Mouse (Mus musculus) lung, embryonic 16.5 days (tissue): ENCODE results near the gene Creb3l1. TPM values are rescaled to one million over a fixed set of nuclear protein-coding genes. Genes with fewer than 3 reads are reported as not detected.

Experiments used
- ATAC-seq: fragments of 200-750 bp; cut with Nextera tagmentation; 2 replicates; pipeline ENCODE4 v1.8.0; 2017; ENCODE audit warnings: low read depth, mild to moderate bottlenecking, moderate library complexity
- H3K27ac ChIP-seq: fragments of 300-500 bp; sonication (generic); 2 replicates; pipeline ENCODE4 v1.5.1; 2014; ENCODE audit warnings: mild to moderate bottlenecking, control low read depth, low read length
- H3K27me3 ChIP-seq: fragments of 300-500 bp; sonication (generic); 2 replicates; pipeline ENCODE4 v1.6.1; 2014; ENCODE audit warnings: low read depth, low read length, mixed read lengths; ENCODE audit not compliant: control insufficient read depth, insufficient read depth
- H3K36me3 ChIP-seq: fragments of 300-500 bp; sonication (generic); 2 replicates; pipeline ENCODE4 v1.6.1; 2014; ENCODE audit warnings: low read length; ENCODE audit not compliant: control insufficient read depth, insufficient read depth
- H3K4me1 ChIP-seq: fragments of 300-500 bp; sonication (generic); replicated peaks from 2 replicates; pipeline ENCODE4 v1.6.1; 2014; ENCODE audit warnings: low read length, mixed read lengths; ENCODE audit not compliant: control insufficient read depth, insufficient read depth
- H3K4me2 ChIP-seq: fragments of 300-500 bp; sonication (generic); 2 replicates; pipeline ENCODE4 v1.6.1; 2014; ENCODE audit warnings: low read depth, low read length, control low read depth
- H3K4me3 ChIP-seq: fragments of 300-500 bp; sonication (generic); 2 replicates; pipeline ENCODE4 v1.5.1; 2014; ENCODE audit warnings: mild to moderate bottlenecking, low read length, control low read depth
- H3K9ac ChIP-seq: fragments of 300-500 bp; sonication (generic); 2 replicates; pipeline ENCODE4 v1.6.1; 2014; ENCODE audit warnings: low read length, control low read depth
- H3K9me3 ChIP-seq: fragments of 300-500 bp; sonication (generic); 2 replicates; pipeline ENCODE4 v1.6.1; 2016; ENCODE audit warnings: low read length; ENCODE audit not compliant: control insufficient read depth
- WGBS: fragments of 180-500 bp; shearing (Covaris S2); extraction: QIAGEN DNeasy Blood & Tissue Kit; methylation state at CpG from one replicate; pipeline ENCODE4 v1.1.7; 2014; 5-methylcytosine and 5-hydroxymethylcytosine counted together
- polyA plus RNA-seq: library from polyadenylated mRNA; unstranded; fragments of >200 nt; fragmentation: Nextera tagmentation; extraction: Ambion mirVana; gene quantifications from 2 replicates; pipeline ENCODE4 v1.2.1, GENCODE M21; 2015

Gene Creb3l1
- polyA plus RNA-seq, 1 experiment from 2014 or later: 15.1 TPM

DNA sequence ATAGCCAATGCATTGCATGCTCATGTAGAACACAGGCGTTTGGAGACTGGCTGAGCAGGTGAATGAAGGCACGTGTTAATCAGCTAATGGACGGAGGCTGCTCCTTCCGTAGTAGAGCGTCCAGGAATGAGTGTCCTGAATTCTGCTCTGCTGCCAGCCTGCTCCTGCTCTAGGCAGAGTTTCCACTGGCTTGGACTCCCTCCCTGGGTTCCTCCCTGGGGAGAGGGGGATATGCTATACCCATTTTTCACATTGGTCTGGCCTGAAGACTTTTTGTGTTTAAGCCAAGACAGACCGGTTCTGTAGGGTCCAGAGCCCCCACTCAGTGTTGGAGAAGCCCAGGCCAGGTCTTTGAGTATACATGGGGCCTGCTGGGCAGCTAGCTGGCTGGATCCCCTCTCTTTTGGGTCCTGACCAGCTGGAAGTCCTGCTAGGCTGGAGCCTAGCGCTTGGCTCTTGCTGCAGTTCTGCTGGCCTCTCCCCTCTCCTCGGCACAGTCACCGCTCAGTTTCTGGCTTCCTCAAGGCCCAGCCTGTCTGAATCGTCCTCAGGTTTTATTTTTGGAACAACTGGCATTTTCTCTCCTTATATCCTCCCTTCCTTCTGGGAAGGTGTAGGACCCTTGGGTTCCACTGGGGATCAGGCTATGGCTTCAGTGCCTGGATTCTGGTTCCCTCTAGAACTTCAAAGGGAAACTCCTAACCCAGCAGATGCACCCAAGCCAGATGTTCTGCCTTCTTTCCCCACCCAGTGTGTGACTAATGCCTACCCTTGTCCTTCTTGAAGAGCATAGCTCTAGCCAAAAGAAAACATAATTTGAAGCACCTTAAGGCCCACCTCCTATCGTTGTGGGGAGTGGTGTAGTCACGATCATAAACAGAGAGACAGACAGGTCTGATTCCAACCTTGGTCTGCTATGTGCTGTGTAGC lies 12.6 kb downstream of the Creb3l1 start:
- Histone ChIP-seq H3K27ac (peak overlapping the region; percentile 64), H3K9ac (0 out of 2 replicates have a peak overlapping the region, but pooled peaks have one; percentile 1)

DNA sequence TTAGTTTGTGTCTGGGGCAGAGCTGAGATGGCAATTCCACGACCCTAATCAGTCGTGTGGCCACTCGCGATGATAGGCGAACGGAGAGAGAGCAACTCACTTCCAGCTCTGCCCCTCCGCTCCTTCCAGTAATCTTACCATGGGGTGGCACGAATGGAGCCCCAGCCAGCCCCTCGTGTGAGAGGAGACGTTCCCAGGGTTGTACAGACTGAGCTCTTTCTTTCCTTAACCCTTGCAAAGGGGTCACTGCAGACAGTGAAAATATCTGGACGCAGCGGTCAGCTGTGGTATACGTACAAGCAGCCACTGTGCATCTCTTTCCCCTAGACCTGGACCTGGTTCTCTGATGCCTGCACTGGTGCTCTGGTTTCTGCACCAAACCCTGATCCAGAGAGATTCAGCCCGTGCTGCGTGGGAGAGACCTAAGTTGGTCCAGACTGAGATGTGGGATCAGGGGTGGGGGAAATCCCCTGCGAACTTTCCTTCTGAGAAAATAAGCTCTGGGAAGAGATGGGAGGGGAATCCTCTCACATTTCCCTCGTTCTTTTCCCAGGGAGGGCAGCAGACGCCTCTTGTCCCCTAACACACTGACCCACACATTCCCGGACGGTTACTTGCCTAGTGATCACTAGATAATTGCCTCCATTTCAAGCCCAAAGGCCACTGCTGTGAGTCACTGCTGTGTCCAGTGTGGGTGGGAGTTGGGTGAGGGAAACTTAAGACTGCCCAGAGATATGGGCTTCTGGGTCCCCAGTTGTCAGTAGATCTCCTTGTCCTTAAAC lies 15.5 kb downstream of the Creb3l1 start:
- WGBS: 2% methylated on average over 20 of the region's 20 CpGs
- H3K27me3 ChIP-seq: no peaks in the 10 kb centered on the region
- H3K9ac ChIP-seq: peak overlapping the region; percentile 70
- peaks cover 45% of the 10 kb centered on the region for H3K4me1 ChIP-seq
- H3K4me2 ChIP-seq: peak overlapping the region; percentile 84
- peak overlapping the region; percentile 86 for H3K27ac ChIP-seq
- peak; percentile 6; the same call in 1 of the 2 replicates for ATAC-seq
- no peaks in the 10 kb centered on the region for H3K36me3 ChIP-seq
- peak overlapping the region; percentile 60 for H3K4me3 ChIP-seq
- no peaks in the 10 kb centered on the region for H3K9me3 ChIP-seq

More for the DNA sequence above, 12.6 kb downstream of the Creb3l1 start:
- no peak overlapping the region; the same call in 1 of the 2 replicates for H3K4me2 ChIP-seq
- WGBS: 66% methylated on average over 12 of the region's 12 CpGs
- H3K4me1 ChIP-seq: peaks cover 45% of the 10 kb centered on the region
- H3K36me3 ChIP-seq: no peaks in the 10 kb centered on the region
- no peaks in the 10 kb centered on the region for H3K27me3 ChIP-seq
- H3K9me3 ChIP-seq: no peaks in the 10 kb centered on the region
- no peak for ATAC-seq
- H3K4me3 ChIP-seq: no peak overlapping the region

DNA sequence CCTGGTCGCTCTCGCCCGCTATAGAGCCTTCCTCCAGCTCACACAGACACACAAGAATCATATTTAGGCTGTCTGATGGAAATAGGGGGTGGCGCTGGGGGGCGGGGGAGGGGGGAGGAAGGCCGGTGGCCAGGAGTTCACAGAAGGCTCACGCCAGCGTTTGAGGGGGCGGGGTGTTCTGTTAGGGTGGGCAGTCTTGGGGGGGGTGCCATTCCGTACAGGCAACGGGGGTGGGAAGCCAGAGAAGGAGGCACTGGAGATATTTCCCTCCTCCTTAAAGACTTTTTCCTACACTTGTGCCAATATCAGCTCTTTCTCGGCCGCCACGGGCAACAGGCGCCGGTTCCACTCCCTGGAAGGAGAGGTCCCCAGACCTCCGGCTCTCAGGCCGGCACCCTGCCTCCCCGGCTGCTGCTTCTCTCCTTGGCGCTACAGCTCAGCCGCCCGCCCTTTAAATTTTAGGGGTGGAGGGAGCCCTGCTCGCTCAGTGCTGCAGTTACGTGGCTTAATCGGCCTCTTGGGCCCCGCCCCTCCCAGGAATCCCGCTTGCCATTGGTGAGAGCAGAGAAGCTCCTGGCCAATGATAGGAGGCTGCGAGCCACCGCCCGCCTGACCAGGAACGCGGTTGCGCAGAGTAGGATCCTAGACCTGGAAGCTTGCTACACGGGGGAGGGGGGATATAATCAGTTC lies 16.2 kb downstream of the Creb3l1 start:
- Histone ChIP-seq H3K36me3 (no peaks in the 10 kb centered on the region), H3K9me3 (no peaks in the 10 kb centered on the region), H3K4me3 (peak overlapping the region; percentile 60), H3K4me1 (peaks cover 39% of the 10 kb centered on the region), H3K4me2 (peak overlapping the region; percentile 84), H3K27me3 (no peaks in the 10 kb centered on the region), H3K9ac (peak overlapping the region; percentile 70), H3K27ac (peak overlapping the region; percentile 96)
- WGBS: under 1% methylated on average over 34 of the region's 34 CpGs
- ATAC-seq: peak; percentile 93

DNA sequence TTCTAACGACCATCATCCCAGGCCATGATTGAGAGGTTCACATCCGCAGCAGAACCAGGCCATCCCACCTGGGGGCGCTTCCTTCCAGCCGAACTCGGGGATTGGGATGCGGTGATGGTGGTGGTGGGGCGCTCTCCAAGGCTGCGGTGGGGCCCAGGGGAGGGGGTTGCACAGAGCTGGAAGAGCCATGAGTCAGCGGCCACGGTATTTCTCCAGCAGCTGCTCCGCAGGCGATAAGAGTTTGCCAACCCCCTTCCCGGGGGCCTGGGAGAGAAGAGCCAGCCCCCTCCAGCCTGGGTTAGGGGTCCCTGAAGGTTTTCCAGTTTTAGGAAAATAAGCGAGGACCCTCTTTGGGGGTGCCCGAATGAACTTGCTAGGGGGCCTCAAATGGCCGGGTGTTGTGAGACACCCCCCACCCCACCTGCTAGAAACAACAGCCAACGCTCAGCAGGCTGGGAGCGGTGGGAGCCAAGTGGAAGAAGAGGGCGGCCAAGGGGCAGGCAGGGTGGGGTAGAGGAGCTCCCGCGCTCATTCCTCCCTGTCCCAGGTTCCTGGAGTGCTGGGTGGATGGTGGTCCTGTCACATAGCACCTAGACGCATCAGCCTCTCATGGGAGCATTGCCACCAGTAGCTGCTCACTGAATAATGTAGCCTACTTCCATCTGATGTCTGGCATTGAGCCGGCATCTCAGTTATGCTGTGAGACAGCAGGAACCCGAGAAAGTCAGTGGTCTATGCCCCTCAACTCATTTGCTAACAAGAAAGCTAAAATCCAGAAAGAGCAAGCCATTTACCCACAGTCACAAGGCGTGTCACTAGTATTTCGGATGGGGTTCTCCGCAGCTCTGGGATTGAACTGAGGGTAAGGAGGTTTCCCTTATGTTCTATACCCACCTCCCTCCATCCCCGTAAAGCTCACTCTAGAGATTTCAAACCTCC lies 17.1 kb downstream of the Creb3l1 start:
- Histone ChIP-seq H3K36me3 (no peaks in the 10 kb centered on the region), H3K27me3 (no peaks in the 10 kb centered on the region), H3K4me1 (peaks cover 31% of the 10 kb centered on the region), H3K9ac (peak overlapping the region; percentile 66), H3K27ac (peak overlapping the region; percentile 96), H3K4me3 (peak overlapping the region; percentile 60), H3K9me3 (no peaks in the 10 kb centered on the region), H3K4me2 (peak overlapping the region; percentile 84)
- peak; percentile 50 for ATAC-seq
- under 1% methylated on average over 28 of the region's 28 CpGs for WGBS

DNA sequence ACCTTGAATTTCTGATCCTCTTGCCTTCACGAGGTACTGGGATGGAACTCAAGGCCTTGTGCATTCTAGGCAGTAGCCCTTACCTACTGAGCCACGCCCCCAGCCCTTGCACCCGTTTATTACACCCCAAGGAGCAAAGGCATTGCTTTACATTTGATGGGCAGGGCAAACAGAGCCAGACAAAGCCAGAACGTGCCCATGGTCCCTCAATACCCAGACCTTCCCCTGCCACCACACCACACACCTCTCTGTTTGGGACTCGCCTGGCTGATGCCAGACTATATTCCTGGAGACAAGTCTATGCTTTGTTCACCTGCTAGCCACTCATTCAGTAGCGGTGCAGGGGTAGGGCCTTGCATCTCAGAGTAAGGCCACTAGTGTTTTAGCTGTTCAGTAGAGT lies 17.8 kb downstream of the Creb3l1 start:
- Histone ChIP-seq H3K36me3 (no peaks in the 10 kb centered on the region), H3K9me3 (no peaks in the 10 kb centered on the region), H3K4me2 (peak overlapping the region; percentile 84), H3K4me3 (peak overlapping the region; percentile 60; the same call in 1 of the 2 replicates), H3K27ac (no peak overlapping the region; the same call in 1 of the 2 replicates), H3K27me3 (no peaks in the 10 kb centered on the region), H3K4me1 (peaks cover 26% of the 10 kb centered on the region), H3K9ac (no peak overlapping the region)
- ATAC-seq: no peak
- 46% methylated on average over 6 of the region's 6 CpGs for WGBS

DNA sequence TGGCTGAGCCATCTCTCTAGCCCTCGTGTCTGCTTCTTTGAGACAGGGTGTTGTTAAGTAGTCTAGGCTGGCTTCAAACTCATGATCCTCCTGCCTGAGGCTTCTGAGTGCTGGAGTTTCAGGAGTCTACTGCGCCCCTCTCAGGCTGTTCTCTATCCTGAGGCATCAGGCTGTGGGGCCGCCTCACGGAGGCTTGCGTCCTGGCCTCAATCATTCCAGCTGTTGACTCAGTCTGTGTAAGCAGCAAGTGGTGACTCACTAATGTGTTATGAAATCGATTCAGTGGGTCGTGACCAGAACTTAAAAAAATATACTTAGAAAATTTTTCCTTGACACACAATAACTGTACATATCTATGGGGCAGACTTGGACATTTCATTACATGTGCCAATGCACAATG lies 19.7 kb downstream of the Creb3l1 start:
- Histone ChIP-seq H3K4me2 (no peak overlapping the region), H3K4me1 (peaks cover 25% of the 10 kb centered on the region), H3K27me3 (no peaks in the 10 kb centered on the region), H3K27ac (no peak overlapping the region), H3K9ac (0 out of 2 replicates have a peak overlapping the region, but pooled peaks have one; percentile 7), H3K9me3 (no peaks in the 10 kb centered on the region), H3K4me3 (no peak overlapping the region), H3K36me3 (peaks cover 2% of the 10 kb centered on the region; the same call in 1 of the 2 replicates)
- WGBS: 39% methylated on average over 7 of the region's 7 CpGs
- ATAC-seq: no peak

DNA sequence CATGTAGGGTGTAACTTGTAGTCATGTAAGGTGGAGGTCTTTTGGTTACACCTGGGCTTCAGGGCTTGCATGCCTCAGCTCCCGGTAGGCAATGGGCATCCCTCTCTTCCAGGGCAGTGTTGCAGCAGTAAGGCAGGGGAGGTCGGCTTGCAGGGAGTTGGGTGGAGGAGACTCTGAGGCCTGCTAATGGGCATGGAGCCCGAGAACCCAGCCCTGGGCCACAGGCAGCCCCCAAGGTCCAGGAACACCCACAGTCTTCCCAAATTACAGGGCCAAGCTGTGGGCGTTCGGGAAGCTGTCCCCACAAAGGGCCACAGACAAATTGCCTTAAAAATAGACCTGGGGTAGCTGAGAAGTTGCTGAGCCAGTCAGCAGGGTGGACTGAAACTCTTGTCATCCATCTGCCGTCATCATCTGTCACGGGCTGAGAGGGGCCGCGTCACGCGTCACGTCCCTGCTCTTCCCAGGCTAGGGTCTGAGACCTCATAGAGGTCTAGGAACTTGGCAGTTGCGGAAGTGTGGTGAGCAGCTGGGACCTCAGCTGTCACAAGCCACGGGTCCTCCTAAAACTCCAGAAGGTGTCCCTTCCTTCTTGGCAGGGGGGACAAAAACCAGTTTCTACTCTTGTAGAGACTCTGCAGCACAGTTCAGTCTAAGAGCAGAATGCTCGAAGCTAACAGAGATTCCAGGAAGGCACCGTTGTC lies 26.2 kb downstream of the Creb3l1 start:
- no peak overlapping the region for H3K4me2 ChIP-seq
- ATAC-seq: no peak
- peaks cover 2% of the 10 kb centered on the region; the same call in 1 of the 2 replicates for H3K36me3 ChIP-seq
- H3K4me1 ChIP-seq: no peaks in the 10 kb centered on the region
- no peak overlapping the region for H3K27ac ChIP-seq
- WGBS: 69% methylated on average over 16 of the region's 16 CpGs
- H3K9me3 ChIP-seq: no peaks in the 10 kb centered on the region
- H3K9ac ChIP-seq: no peak overlapping the region
- H3K4me3 ChIP-seq: no peak overlapping the region
- H3K27me3 ChIP-seq: no peaks in the 10 kb centered on the region
